Mouse (Mus musculus): ENCODE results near the gene Tada3. TPM values are rescaled to one million over a fixed set of nuclear protein-coding genes. Genes with fewer than 3 reads are reported as not detected.

The Tada3 gene
- total and polyA plus RNA-seq, 3 experiments: 25.0 to 62.2 TPM; not detected in 1

- H3K9ac ChIP-seq (ENCODE audit: control insufficient read depth, low read depth, low read length, poor library complexity, severe bottlenecking): no peak overlapping the region
- no peaks in the 10 kb centered on the region for H3K9me3 ChIP-seq (replicated peaks; ENCODE audit: insufficient read depth, low read length)
- no peaks in the 10 kb centered on the region for H3K27me3 ChIP-seq (ENCODE audit: control insufficient read depth in 1 of 2, insufficient read depth in 2 of 2, low read length in 2 of 2)
- no peak overlapping the region for H3K4me3 ChIP-seq (ENCODE audit: control insufficient read depth in 1 of 2, insufficient read depth in 1 of 2, low read depth in 2 of 2, low read length in 2 of 2)
- DNase-seq (ENCODE audit: low read depth, low spot score): no peak
- H3K79me2 ChIP-seq (ENCODE audit: control insufficient read depth, insufficient read depth, low read length, poor library complexity): peaks cover 3% of the 10 kb centered on the region
- TF ChIP-seq USF1 (IDR thresholded peaks at IDR 0.05; ENCODE audit: low read depth, low read length) (no peak), GATA1 (IDR thresholded peaks at IDR 0.05; ENCODE audit: low read depth, low read length) (no peak), NRF1 (IDR thresholded peaks at IDR 0.05; ENCODE audit: insufficient read depth, low read depth, low read length, poor library complexity, severe bottlenecking) (no peak), RCOR1 (IDR thresholded peaks at IDR 0.05; ENCODE audit: low read depth, low read length) (no peak), POLR2A (IDR thresholded peaks at IDR 0.05; ENCODE audit: control insufficient read depth in 1 of 2, insufficient read depth in 1 of 2, low read depth in 1 of 2, low read length in 2 of 2, poor library complexity in 1 of 2) (no peak), TBP (IDR thresholded peaks at IDR 0.05; ENCODE audit: low read depth, low read length) (no peak), BHLHE40 (IDR thresholded peaks at IDR 0.05; ENCODE audit: borderline replicate concordance, low read depth, low read length) (no peak), ELF1 (IDR thresholded peaks at IDR 0.05; ENCODE audit: low read depth, low read length) (no peak), CHD1 (IDR thresholded peaks at IDR 0.05; ENCODE audit: low read depth, low read length) (no peak)
- H3K4me1 ChIP-seq (ENCODE audit: control insufficient read depth in 1 of 2, insufficient read depth in 2 of 2, low read length in 2 of 2): no peaks in the 10 kb centered on the region
- peaks cover 2 to 52% of the 10 kb centered on the region in 2 experiments; a peak in 2 of 4 replicates for H3K36me3 ChIP-seq (ENCODE audit: control insufficient read depth in 1 of 2, insufficient read depth in 2 of 2, low read length in 2 of 2)
- H3K27ac ChIP-seq (ENCODE audit: control insufficient read depth, low read depth, low read length): no peak overlapping the region
These were observed 8.3 kb upstream of the Tada3 start for GRCm38 (mm10) chr6:113386025-113386424.

- TF ChIP-seq TBP (IDR thresholded peaks at IDR 0.05; ENCODE audit: low read depth, low read length) (no peak), MAFK (IDR thresholded peaks at IDR 0.05; ENCODE audit: borderline replicate concordance, low read depth, low read length) (no peak), EP300 (IDR thresholded peaks at IDR 0.05; ENCODE audit: low read depth in 1 of 2, low read length in 2 of 2) (no peak), MXI1 (IDR thresholded peaks at IDR 0.05; ENCODE audit: low read depth, low read length) (no peak), RAD21 (IDR thresholded peaks at IDR 0.05; ENCODE audit: low read depth, low read length) (no peak), CHD1 (IDR thresholded peaks at IDR 0.05; ENCODE audit: low read depth, low read length) (no peak), ZMIZ1 (IDR thresholded peaks at IDR 0.05; ENCODE audit: low read depth, low read length) (no peak), ZNF384 (IDR thresholded peaks at IDR 0.05; ENCODE audit: low read depth, low read length) (no peak), BHLHE40 (IDR thresholded peaks at IDR 0.05; ENCODE audit: borderline replicate concordance, low read depth, low read length) (no peak), TCF12 (IDR thresholded peaks at IDR 0.05; ENCODE audit: low read depth, low read length) (no peak), CHD2 (IDR thresholded peaks at IDR 0.05; ENCODE audit: low read length) (no peak), USF1 (IDR thresholded peaks at IDR 0.05; ENCODE audit: low read depth, low read length) (no peak)
- no peaks in the 10 kb centered on the region for H3K9me3 ChIP-seq (replicated peaks; ENCODE audit: insufficient read depth, low read length)
- H3K27ac ChIP-seq (ENCODE audit: control insufficient read depth, low read depth, low read length): no peak overlapping the region
- peaks cover 8% of the 10 kb centered on the region for H3K79me2 ChIP-seq (ENCODE audit: control insufficient read depth, insufficient read depth, low read length, poor library complexity)
- no peak overlapping the region for H3K9ac ChIP-seq (ENCODE audit: control insufficient read depth, low read depth, low read length, poor library complexity, severe bottlenecking)
- no peaks in the 10 kb centered on the region for H3K27me3 ChIP-seq (ENCODE audit: control insufficient read depth in 1 of 2, insufficient read depth in 2 of 2, low read length in 2 of 2)
- H3K36me3 ChIP-seq (ENCODE audit: control insufficient read depth in 1 of 2, insufficient read depth in 2 of 2, low read length in 2 of 2): peaks cover 4 to 53% of the 10 kb centered on the region in 2 experiments
- no peaks in the 10 kb centered on the region for H3K4me1 ChIP-seq (ENCODE audit: control insufficient read depth in 1 of 2, insufficient read depth in 2 of 2, low read length in 2 of 2)
- no peak for DNase-seq (ENCODE audit: low read depth, low spot score)
- no peak overlapping the region for H3K4me3 ChIP-seq (ENCODE audit: control insufficient read depth in 1 of 2, insufficient read depth in 1 of 2, low read depth in 2 of 2, low read length in 2 of 2)
These were observed 7.6 kb upstream of the Tada3 start for GRCm38 (mm10) chr6:113385160-113385714.
